Mouse (Mus musculus) layer of hippocampus, adult 9-10 months (tissue): Measurements from ENCODE around the gene Ank3.
"Not testable (repeated sequence)": the region's sequence is repeated elsewhere in the genome, so short reads cannot be mapped to it uniquely, and the experiment has no call there.

Experiments
- DNase-seq: peaks from one replicate; pipeline ENCODE4 v3.0.0; 2022; ENCODE audit warnings: low spot score

The Ank3 gene

DNA sequence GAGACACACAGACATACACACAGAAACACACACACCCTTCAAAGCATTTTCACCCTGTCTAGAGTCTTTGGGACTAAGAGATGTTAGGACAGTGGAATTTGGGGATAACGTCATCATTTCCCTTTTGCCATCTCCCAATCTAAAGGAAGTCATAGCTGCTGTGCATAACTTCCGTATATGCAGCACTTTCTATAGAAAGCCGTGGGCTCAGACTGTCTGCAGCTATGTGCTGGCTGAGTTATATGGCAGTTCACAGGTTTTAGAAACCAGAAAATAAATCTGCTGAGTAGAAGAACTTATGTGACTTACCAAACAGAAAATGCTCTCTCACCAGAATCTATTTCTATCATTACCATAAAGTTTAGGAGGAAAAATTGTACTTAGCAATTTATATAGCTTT lies 501.2 kb downstream of the Ank3 start:
- no peak for DNase-seq

DNA sequence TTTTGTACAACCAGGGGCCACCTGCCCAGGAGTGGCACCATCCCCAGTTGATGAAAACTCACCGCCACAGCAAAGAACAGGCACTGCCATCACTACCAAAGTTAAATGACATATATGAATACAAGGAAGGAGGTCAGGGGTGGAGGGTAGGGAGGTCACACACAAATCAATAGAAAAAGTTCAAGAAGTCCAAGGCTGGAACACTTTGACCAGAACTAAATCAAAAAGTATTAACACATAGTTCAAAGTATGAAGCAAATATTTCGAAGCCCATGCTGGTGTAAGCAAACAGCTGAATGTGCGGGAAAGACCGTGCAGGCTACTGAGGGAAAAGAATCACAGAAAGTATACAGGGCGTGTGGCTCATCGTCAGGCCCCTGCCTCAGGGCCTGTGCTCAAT lies 503.5 kb downstream of the Ank3 start:
- no peak for DNase-seq

DNA sequence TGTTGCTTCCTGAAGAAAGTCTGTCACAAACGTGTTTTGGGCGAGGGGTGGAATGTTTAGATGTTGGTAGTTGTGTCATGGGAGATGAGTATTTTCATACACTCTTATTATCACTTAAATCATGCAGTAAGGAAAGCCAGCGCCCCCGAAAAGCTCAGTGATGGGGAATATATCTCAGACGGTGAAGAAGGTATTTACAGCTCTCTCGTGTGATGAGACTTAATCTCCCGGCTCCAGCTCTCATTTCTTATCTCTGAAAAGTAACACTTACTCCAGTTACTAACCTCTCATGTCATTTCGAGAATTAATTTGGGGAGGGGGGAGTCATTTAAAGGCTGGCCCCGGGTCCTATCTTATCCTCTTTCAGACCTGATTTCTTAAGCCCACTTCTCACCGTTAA lies 505.7 kb downstream of the Ank3 start:
- DNase-seq, result no peak

DNA sequence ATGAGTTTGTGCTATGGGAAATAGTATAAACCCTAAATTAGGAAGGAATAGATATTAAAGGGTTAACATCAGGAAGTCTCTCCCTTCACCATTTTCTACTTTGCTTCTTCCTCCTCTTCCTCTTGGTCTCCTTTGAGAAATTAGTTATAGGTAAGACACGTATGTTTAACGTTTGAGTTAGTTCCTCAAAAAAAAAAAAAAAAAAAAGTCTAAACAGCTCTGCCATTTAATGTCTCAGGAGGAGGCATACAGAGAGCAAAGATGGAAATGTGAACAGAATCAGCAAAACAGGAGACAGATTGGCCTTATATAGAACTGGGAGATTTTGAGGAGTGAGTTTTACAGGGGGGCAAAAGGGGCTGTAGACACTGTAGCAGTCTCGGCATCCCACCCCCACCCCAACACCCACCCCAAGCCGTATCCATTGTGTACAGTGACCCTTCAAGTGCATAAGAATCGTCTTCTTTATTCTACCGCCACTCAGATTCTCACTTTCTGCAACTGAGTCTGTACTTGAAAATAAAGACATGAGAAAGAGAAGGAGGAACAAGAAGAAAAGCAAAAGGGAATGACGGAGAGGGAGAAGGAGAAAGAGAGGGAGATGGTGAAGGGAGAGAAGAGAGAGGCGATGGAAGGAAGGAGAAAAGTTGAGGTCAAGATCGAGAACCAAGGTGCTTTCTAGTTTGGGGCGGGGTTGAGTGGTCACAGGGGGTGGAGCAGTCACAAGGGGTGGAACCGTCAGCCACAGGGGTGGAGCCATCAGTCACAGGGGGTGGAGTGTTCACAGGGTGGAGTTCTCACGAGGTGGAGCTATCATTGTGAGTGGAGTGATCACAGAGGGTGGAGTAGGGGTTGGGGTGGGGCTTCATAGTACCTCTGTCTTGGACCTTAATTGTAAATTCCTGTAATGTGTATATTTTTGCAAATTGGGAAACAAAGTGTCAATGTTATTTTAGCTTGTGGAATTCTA lies 509.5 kb downstream of the Ank3 start:
- no peak for DNase-seq

DNA sequence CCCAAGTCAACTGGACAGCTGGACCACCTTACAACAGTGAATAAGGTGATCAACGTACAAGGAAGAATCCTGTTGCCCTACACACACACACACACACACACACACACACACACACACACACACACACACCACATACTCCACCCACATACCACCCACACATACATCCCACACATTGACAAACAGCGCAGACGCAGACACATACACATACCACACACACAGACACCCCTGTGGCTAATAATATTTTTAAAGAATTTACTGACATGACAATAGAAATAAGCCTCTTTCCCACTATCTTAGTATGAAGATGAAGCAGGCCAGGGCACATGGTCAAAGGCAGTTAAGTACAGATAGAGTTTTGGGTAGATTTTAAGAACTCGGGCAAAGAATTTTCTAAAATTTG lies 511.3 kb downstream of the Ank3 start:
- DNase-seq, result no peak

DNA sequence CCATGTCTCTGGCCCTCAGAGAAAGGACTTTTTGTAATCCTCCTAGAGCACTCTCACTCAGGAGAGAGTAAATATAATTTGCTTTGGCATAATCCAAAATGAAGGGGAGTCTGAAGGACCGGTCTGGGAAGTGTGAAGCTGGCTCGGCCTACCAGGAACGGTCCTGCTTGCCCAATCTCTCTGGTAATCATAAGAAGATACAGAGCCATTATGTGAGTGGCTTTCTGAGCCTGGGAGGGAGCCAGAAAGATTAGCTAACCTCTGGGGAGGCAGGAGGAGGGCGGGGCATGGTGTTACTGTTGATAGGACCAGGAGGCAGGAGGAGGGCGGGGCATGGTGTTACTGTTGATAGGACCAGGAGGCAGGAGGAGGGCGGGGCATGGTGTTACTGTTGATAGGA lies 511.7 kb downstream of the Ank3 start:
- DNase-seq, result not testable (repeated sequence)

DNA sequence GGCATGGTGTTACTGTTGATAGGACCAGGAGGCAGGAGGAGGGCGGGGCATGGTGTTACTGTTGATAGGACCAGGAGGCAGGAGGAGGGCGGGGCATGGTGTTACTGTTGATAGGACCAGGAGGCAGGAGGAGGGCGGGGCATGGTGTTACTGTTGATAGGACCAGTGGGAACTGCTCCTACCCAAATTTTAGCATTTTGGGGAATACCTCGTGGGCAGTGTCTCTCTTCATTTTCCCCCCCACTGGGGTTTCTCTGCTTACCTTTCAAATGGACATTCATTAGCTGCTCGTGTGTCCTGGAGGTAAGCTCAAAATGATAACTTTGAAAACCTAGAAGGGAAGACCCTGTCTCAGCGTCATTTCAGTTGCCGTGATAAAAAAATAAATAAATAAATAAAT lies 512.2 kb downstream of the Ank3 start:
- not testable (repeated sequence) for DNase-seq

DNA sequence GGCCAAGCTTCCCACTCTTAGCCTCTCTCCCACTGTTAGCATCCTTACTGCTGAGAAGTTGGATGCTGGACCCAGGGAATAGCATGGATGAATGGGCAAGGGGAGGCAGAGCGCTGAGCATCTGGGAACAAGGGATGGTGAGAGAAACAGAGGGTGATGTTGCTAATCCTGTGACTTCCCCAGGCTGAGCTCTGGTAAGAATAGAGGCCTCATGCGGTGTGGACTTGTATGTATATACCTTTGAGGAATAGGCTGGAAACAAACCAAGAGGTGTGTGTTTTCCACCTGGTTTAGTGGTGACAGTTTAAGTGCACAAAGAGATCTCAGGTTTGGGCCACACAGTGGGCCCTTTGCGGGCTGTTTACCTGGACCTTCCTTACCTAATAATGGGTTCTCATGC lies 517.0 kb downstream of the Ank3 start:
- DNase-seq, result no peak

DNA sequence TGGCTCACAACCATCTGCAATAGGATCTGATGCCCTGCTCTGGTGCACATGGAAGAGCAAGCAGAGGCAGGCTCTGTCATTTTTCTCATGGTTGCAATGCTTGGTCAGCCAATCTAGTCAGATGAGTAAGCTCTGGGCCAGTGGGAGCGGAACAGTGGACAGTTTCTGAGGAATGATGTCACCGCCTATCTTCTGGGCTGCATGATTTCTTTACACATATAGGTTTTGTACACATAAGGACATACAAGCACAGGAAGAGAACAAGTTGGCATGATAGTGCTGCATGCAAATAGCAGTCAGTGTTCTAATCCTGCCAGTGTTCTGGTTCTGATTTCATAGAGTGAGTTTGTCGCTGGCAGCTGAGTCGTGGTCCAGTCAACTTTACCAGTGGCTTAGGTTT lies 517.6 kb downstream of the Ank3 start:
- no peak for DNase-seq

DNA sequence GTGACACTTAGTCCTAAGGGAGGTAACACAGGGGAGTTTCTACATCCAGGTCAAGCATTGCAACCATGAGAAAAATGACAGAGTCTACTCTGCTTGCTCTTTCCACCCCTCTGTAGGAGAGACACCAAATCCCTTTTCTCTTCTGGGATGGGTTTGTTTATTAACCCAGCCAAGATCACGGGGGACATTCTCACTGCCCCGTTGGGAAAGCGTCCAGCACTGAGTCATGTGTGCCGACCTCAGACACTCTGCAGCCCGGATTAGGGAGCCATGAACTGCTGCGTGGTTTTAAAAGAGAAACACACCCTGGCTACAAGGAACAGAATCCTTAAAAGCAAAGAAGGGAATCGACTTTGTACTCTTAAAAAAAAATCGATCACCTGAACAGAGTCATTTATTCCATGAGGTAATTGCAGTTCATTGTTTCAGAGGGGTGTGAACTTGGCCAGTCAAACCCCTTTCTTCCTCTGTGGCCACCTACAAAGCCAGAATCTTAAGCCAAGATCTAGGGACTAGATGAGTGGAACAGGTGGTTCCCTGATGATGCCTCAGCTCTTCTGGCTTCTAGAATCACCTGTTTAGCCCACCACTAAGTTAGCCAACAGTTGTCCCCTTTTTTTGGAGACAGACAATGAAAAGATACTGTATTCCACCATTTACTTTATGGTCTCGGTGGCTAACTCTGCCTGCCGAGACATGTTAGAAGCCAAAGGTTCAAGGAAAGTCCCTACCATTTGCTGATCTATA lies 518.3 kb downstream of the Ank3 start:
- DNase-seq, result no peak

DNA sequence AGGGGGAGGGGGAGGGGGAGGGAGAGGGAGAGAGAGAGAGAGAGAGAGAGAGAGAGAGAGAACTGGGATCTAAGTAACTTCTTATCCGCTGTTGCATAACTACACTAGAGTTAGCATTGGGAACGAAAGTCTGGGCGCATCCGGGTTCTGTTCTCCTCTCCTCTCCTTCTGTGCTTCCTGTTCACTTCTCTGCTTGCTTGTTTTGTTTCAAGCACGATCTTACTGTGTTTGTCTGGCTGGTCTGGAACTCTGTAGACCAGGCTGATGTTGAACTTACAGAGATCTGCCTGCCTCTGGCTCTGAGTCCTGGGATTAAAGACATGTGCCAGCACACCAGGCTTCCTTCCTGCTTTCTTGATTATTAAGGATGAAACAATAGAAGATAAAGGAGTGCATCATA lies 519.1 kb downstream of the Ank3 start:
- DNase-seq, result no peak

DNA sequence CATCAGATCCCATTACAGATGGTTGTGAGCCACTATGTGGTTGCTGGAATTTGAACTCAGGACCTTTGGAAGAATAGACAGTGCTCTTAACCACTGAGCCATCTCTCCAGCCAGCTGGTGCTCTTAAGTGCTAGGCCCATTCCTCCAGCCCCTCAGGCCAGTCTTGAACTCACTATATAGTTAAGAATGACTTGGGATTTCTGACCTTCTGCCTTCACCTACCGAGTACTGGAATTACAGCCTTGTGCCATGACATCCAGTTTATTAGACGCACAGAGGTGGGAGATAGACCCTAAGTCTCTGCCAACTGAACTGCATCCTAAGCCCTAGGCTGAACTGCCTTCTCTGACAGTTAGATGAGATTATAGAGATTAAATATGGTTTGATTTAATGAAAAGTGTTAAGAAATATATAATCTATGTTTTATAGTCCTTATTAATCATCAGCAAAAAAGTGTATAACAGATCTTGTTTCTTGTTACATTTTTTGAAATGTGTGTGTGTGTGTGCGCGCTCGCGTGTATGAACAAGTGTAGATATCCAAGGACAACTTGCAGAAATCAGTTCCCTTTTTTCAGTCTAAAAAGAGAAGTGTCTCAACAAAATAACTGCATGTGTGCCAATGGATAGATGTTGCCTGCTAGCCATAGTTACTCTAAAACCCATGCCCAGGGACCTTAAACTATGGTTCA lies 520.0 kb downstream of the Ank3 start:
- DNase-seq, result no peak

DNA sequence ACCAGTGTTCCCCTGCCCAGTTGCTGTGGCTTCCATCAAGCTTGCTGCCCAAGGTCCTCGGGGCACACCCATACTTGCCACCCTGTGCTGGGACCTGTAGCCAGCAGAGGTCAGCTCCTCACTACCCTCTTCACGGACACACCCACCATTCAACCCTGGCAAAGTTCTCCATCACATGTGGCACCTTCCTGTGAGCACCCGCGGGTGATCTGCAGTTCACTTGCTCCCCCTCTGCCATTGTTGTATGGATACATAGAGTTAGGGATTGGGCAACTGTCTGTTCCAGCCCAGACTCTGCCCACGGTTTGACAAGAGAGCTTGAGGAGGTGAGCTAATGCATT lies 520.5 kb downstream of the Ank3 start:
- no peak for DNase-seq

DNA sequence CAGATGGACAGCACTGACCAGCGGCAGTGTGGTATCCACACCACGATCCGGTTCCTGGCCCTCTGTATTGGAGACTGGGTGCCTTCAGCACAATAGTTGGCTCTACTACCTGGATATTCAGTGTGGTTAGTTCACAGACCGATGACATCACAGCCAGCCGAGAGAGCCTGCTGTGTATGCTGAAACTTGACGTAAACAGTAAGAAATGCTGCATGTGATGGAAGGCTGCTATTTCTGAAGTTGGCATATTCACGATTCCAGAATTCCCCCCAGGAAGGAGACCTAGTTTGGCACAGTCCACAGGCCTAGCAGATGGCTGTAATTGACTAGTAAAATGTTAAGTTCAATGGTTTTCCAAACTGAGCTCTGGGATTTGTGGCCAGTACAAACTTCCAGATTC lies 521.2 kb downstream of the Ank3 start:
- no peak for DNase-seq

DNA sequence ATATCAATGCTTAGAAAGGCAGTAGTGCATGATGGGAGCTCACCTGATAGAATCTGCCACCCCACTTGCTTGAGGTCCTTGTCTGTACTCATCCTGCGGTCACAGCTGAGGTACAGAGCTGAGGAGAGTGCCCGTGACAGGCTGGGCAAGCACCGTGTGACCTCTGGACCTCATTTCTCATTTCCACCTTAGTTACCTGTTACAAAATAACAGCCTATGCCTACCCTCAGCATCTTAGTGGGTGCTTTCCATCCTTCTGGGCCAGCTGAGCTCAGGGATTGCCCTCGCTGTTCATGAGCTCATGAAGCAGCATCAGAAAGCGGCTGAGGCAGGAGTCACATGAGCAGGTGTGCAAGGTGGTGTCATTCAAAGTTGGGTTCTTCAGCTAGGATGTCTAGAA lies 523.5 kb downstream of the Ank3 start:
- DNase-seq, result no peak

DNA sequence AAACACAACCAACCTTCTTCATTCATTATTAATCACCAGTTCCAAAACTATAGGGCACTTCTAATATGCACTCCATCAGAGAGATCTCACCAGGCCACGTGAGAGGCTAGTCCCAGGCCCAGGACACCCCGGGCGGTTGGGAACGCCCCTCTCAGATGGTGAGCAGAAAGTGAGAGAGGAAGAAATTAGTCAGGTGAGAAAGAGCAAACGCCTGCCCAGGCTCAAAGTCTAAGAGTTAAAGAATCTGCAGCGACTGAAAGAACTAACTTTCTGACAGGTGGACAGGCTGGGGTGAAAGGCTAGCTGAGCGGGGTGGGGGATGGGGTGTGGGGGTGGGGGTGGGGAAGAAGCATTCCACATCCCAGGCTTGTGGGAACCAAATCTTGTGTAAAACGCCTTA lies 525.2 kb downstream of the Ank3 start:
- no peak for DNase-seq

DNA sequence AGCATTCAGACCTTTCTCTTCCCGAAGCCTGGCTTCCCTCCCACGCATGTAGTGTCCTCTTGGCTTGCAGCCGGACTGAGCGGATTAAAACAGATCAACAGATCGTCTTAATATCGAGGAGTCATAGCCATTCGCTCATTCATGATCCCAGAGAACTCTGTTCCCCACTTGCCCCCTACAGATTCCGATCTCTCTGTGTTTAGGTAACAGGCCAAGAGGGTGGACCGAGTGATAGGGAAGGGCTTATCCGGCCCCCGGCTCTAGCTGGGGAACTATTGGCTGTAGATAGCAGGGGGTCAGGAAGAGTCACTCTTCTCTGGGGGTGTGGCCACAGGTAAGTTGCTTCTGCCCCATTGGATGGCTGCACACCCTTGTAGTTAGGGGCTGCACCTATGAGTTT lies 525.7 kb downstream of the Ank3 start:
- no peak for DNase-seq

DNA sequence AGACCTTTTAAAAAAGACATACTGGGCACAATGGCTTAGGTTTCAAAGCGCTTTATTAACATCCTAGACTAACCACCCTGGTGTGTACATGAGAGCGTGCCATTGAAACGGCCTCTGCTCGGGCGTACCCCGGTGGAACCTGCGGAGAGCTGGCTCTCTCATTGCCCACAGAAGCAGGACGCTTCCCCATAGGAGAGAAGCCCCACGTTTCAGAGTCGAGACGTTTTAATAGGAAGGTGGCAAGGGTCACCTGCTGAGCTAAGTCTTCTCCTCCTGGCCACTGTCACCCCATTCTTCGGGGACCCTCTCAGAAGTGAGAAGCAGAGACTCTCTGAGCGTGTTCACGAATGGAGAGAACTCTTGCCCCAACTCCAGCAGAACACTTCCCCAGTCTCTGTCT lies 526.3 kb downstream of the Ank3 start:
- DNase-seq, result no peak

DNA sequence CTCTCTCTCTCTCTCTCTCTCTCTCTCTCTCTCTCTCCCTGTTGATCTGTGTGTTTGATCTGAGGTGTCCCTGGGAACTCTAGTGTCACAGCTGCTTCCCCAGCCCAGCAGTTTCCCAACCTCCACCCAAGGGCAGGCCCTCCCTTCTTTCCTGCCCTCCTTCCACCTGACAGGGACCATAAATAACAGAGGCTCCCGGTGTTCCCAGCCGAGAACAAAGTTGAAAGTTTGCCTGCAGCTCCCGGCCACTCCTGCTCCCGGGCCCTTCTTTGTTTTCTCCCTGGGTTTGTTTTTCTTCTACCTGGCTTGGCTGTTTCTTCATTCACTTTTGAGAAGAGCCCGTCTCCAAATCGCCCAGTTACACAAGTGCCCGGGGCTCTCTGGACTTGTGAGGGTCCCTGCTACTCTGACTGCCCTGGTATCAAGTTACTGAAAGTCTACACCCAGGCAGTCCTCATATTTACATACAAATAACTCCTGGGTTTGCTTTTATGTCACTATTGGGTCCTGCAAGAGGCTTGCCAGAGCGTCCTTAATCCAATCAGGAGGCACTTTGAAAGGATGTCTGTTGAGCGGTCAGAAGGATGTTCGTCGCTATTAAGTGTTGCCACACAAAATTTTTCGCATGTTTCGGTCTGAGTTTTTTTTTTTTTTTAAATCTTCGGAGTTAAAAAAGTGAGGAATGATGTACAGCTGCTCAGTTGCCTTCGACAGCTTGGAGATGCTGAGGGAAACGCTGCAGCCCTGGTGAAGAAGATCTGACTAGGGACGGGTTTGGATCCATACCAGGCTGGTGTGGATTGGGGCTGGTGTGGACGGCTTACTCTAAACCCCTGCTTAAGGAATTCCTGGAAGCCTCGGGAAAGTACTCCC lies 526.9 kb downstream of the Ank3 start:
- DNase-seq, result no peak

DNA sequence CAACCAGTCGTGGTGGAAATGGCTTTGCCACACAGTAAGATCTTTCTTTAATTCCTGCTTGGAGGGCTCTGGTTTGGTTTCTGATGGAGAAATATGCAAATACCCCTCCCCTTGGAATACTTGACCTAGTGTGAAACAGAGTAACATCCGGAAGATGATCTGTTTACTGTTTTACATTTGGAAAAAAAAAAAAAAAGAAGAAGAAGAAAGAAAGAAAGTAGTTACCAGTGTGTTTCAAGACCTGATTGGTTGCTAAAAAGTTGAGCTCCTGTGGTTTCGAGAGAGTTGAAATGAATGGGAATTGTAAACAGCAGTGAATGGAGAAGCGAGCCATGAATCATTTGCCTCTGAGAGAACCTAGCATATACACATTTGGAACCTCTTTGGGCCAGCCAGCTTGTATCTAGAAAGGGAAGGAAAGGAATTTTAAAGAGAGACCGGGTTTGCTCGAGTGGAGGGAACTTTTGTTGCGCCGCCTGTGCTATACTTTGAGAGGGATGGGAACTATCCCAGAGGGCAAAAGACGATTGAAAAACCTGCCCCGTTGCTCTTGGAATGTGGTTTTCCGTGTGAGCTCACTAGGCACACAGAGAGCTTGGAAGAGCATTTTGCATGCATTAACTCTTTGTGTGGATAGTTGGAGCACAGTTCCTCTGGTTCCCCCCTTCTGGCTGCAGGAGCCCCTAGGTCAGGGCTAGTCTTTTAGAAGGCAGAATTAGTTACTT lies 527.7 kb downstream of the Ank3 start:
- no peak for DNase-seq

DNA sequence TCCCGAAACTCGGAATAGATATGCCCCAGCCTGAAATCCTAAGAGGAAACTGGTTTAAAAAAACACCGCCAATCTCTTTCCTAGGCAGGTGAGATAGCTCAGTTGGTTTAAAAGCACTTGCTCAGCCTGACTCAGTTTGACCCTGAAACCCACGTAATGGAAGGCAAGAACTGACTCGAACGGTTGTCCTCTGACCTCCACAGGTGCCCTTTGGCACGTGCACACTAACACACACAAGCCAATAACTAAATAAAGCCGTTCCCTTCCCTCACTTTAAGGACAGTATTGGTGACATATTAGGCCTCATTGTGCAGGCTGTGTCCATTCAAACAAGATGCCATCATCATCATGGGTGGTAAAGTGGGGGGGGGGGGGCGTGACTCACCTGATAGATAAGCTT lies 528.4 kb downstream of the Ank3 start:
- no peak for DNase-seq
